Mouse (Mus musculus) kidney, adult 11 months (tissue): ENCODE results near the gene Pom121l2.
A peak's percentile ranks its signal among the peaks of the same experiment; 100 is the strongest.

Experiments
- DNase-seq: peaks from one replicate; pipeline ENCODE4 v3.0.0; 2022

Gene Pom121l2

GRCm38 (mm10) chr13:21980981-21981802 is at the start of gene Pom121l2:
Pom121l2 (plus strand) TSS chr13:21981194.
- no peak for DNase-seq

GRCm38 (mm10) chr13:21931740-21932139 is 49.3 kb upstream of the Pom121l2 start:
- DNase-seq = no peak

GRCm38 (mm10) chr13:21933626-21934548 is 47.1 kb upstream of the Pom121l2 start:
- no peak for DNase-seq

GRCm38 (mm10) chr13:21934982-21935791 is 45.8 kb upstream of the Pom121l2 start:
- DNase-seq = peak; percentile 9

GRCm38 (mm10) chr13:21935833-21936232 is 45.2 kb upstream of the Pom121l2 start:
- no peak for DNase-seq

- peak; percentile 5 for DNase-seq
These were observed 44.0 kb upstream of the Pom121l2 start for GRCm38 (mm10) chr13:21936968-21937367.

- DNase-seq = peak; percentile 82
These were observed 40.8 kb upstream of the Pom121l2 start for GRCm38 (mm10) chr13:21940213-21940612.

- peak; percentile 77 for DNase-seq
These were observed 40.1 kb upstream of the Pom121l2 start for GRCm38 (mm10) chr13:21940811-21941321.

- no peak for DNase-seq
These were observed 37.4 kb upstream of the Pom121l2 start for GRCm38 (mm10) chr13:21943644-21944043.

- DNase-seq = no peak
These were observed 36.4 kb upstream of the Pom121l2 start for GRCm38 (mm10) chr13:21944592-21944925.

GRCm38 (mm10) chr13:21944926-21945740 is 35.9 kb upstream of the Pom121l2 start, which contains the start of gene Zfp184:
Zfp184 (plus strand) TSS chr13:21945094.
- peak; percentile 91 for DNase-seq

GRCm38 (mm10) chr13:21969269-21969668 is 11.7 kb upstream of the Pom121l2 start:
- DNase-seq = no peak

- DNase-seq = no peak
These were observed 11.2 kb upstream of the Pom121l2 start for GRCm38 (mm10) chr13:21969816-21970215.

GRCm38 (mm10) chr13:21971641-21972040 is 9.4 kb upstream of the Pom121l2 start:
- no peak for DNase-seq

GRCm38 (mm10) chr13:21974221-21974725 is 6.7 kb upstream of the Pom121l2 start:
- DNase-seq = peak; percentile 72

GRCm38 (mm10) chr13:21974726-21975473 is 6.1 kb upstream of the Pom121l2 start:
- DNase-seq = peak; percentile 50

- DNase-seq = no peak
These were observed 804 bp downstream of the Pom121l2 start for GRCm38 (mm10) chr13:21981803-21982193.

- DNase-seq = no peak
These were observed 3.5 kb downstream of the Pom121l2 start for GRCm38 (mm10) chr13:21984486-21984885.

GRCm38 (mm10) chr13:21992550-21992949 is 11.6 kb downstream of the Pom121l2 start:
- DNase-seq = no peak

- no peak for DNase-seq
These were observed 13.2 kb downstream of the Pom121l2 start for GRCm38 (mm10) chr13:21993957-21994738.
